Mouse (Mus musculus): ENCODE results near the gene Selenos. TPM values are rescaled to one million over a fixed set of nuclear protein-coding genes. Genes with fewer than 3 reads are reported as not detected.

Gene Selenos
- polyA plus RNA-seq, 1 experiment from 2014 or later: 107 TPM

DNA sequence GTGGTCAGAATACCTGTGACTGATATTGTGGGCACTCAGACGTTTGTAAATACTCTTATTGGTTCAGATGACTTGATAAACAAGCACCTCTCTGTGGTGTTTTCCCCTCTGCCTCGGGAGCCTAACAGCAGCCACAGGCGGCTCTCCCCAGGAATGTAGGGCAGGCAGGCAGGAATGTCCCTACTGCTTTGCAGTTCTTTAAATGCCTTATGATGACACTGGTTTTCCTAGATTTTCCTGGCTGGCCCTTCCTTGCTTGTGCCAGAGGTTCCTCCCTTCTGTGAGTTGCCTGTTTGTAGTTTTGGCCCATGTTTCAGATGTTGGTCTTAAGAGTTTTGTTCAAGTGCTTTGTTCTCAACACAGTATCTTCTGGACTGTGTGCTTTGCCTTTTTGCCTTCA, 49.4 kb downstream of the Selenos start:
- WGBS: 56% methylated on average over 3 of the region's 3 CpGs
- Histone ChIP-seq H3K4me1 (peaks cover 11% of the 10 kb centered on the region), H3K9me3 (replicated peaks) (no peaks in the 10 kb centered on the region), H3K4me2 (no peak overlapping the region), H3K36me3 (peaks cover 53% of the 10 kb centered on the region), H3K9ac (no peak overlapping the region), H3K27ac (no peak overlapping the region), H3K4me3 (replicated peaks) (no peak overlapping the region), H3K27me3 (no peaks in the 10 kb centered on the region)
- no peak for ATAC-seq (replicated peaks; ENCODE audit: low FRiP score)

DNA sequence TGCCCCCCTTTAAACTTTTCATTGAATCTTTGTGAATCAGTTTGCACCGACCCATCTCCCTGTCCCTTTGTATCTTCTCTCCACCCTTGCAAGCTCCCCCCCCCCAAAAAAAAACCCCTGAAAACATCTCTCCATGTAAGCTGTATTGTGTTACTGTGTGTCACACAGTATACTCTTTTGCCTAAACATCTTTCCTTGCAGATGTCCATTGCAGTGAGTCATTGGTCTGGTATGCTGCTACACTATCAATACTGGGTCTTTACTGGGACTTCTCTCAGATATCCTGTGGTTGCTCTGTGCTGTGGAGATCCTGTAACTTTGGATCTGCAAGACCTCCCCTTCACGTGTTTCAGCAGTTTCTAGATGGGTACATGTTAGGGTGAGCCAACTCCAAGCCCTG, 50.8 kb downstream of the Selenos start:
- WGBS: 92% methylated on average over 2 of the region's 2 CpGs

DNA sequence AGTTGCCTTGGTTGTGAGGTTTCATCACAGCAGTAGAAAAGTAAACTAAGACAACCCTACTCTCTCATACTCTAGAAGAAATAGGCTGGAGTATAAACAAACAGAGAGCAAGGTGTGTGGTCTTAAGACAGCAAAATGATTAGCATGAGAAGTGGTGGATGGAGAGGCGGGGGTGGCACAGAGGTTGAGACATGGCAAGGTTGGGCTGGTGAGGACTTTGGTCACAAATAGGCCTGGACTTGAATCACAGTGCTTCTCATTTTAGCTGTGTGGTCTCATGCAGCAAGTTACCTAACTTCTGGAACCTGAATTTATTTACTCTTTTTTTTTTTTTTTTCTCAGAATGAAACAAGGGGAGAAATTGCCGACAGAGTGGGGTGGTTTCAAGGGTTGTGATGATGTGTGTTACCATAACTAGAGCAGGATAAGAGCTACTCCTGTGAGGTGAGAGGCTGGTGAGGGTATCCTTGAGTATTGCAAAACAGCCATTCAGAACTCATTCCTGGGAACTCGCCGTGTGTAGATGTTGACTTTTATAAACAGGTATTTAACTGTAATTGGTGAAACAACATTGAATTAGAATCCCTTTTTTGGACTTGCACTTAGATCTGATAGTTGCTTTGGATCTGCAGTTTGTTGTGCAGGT, 52.5 kb downstream of the Selenos start:
- ATAC-seq (replicated peaks; ENCODE audit: low FRiP score): no peak
- Histone ChIP-seq H3K4me1 (peaks cover 11% of the 10 kb centered on the region; the same call in 1 of the 2 replicates), H3K27ac (no peak overlapping the region), H3K4me2 (no peak overlapping the region), H3K36me3 (peaks cover 33% of the 10 kb centered on the region), H3K27me3 (no peaks in the 10 kb centered on the region), H3K4me3 (replicated peaks) (no peak overlapping the region), H3K9ac (no peak overlapping the region), H3K9me3 (replicated peaks) (no peaks in the 10 kb centered on the region)
- 97% methylated on average over 4 of the region's 4 CpGs for WGBS

More for the DNA sequence above, 50.8 kb downstream of the Selenos start:
- no peaks in the 10 kb centered on the region for H3K9me3 ChIP-seq (replicated peaks)
- no peak for ATAC-seq (replicated peaks; ENCODE audit: low FRiP score)
- no peak overlapping the region for H3K27ac ChIP-seq
- 0 out of 2 replicates have a peak, but pooled peaks cover 7% of the 10 kb centered on the region for H3K4me1 ChIP-seq
- no peak overlapping the region for H3K4me2 ChIP-seq
- H3K4me3 ChIP-seq (replicated peaks): no peak overlapping the region
- H3K36me3 ChIP-seq: peaks cover 49% of the 10 kb centered on the region
- H3K9ac ChIP-seq: no peak overlapping the region
- no peaks in the 10 kb centered on the region for H3K27me3 ChIP-seq

DNA sequence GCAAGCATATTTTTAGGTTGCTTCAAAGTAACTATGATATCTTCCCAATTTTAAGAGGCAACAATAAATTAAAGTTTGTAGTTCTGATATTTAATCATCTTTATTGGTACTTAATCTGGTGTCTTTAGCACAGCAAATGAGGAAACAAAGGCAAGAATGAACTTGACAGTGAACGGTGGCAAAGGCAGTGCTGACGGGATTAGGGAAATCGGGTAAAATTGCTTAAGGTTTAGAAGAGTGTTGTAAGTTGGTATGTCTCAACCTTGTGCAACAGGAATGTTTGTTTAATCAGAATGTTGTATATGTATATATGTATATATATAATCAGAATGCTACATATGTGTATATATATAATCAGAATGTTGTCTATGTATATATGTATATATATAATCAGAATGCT, 54.7 kb downstream of the Selenos start:
- Histone ChIP-seq H3K36me3 (peaks cover 19% of the 10 kb centered on the region), H3K9me3 (replicated peaks) (no peaks in the 10 kb centered on the region), H3K4me3 (replicated peaks) (no peak overlapping the region), H3K27ac (no peak overlapping the region), H3K4me1 (peaks cover 5% of the 10 kb centered on the region; the same call in 1 of the 2 replicates), H3K4me2 (no peak overlapping the region), H3K27me3 (no peaks in the 10 kb centered on the region), H3K9ac (no peak overlapping the region)
- ATAC-seq (replicated peaks; ENCODE audit: low FRiP score): no peak
- WGBS: 93% methylated on average over 3 of the region's 3 CpGs

DNA sequence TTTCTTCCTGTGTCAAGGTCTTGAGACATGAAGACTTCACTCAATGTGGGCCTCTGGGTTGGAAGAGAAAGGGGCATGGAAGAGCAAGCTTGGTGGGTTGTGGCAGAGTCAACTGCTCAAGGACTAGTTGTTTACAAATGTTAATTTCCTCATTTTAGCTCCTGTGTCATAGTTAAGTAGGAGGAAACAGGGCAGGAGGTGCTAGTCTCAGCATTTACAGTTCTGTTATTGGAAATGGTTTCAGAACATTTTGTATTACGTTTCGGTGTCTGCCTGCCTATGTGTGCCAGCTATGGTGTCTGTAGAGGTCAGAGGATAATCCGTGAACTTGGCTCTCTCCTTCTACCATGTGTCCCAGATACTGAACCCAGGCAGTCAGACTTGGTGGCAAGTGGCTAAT, 56.2 kb downstream of the Selenos start:
- peaks cover 11% of the 10 kb centered on the region; the same call in 1 of the 2 replicates for H3K4me1 ChIP-seq

DNA sequence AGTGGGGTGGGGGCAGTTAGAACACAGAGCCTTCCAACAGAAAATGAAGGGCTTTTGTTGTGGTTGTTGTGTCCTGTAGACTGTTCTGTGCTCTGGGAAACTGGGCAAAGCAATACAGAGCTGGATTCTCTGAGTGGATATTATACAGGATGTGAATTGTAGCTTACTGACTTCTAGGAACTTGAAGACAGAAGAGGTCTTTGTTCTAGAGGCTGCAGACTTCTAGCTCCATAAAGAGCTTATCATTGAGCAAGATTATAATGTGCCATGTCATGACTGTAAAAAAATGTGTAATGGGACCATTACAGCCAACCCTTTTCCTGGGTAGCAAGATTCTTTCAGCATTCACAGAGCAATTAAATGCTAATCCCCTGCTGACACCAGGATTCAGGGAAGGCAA, 56.7 kb downstream of the Selenos start:
- no peak for ATAC-seq (replicated peaks; ENCODE audit: low FRiP score)
- no peak overlapping the region for H3K9ac ChIP-seq
- H3K4me1 ChIP-seq: peaks cover 11% of the 10 kb centered on the region; the same call in 1 of the 2 replicates
- H3K27me3 ChIP-seq: no peaks in the 10 kb centered on the region
- no peak overlapping the region for H3K4me2 ChIP-seq
- no peak overlapping the region for H3K4me3 ChIP-seq (replicated peaks)
- no peak overlapping the region for H3K27ac ChIP-seq
- H3K9me3 ChIP-seq (replicated peaks): no peaks in the 10 kb centered on the region
- H3K36me3 ChIP-seq: peaks cover 17% of the 10 kb centered on the region

More for the DNA sequence above, 56.2 kb downstream of the Selenos start:
- H3K27me3 ChIP-seq: no peaks in the 10 kb centered on the region
- H3K36me3 ChIP-seq: peaks cover 21% of the 10 kb centered on the region
- no peak overlapping the region for H3K4me2 ChIP-seq
- no peak overlapping the region for H3K27ac ChIP-seq
- H3K9ac ChIP-seq: no peak overlapping the region
- H3K4me3 ChIP-seq (replicated peaks): no peak overlapping the region
- ATAC-seq (replicated peaks; ENCODE audit: low FRiP score): no peak
- WGBS: 86% methylated on average over 3 of the region's 3 CpGs
- no peaks in the 10 kb centered on the region for H3K9me3 ChIP-seq (replicated peaks)

DNA sequence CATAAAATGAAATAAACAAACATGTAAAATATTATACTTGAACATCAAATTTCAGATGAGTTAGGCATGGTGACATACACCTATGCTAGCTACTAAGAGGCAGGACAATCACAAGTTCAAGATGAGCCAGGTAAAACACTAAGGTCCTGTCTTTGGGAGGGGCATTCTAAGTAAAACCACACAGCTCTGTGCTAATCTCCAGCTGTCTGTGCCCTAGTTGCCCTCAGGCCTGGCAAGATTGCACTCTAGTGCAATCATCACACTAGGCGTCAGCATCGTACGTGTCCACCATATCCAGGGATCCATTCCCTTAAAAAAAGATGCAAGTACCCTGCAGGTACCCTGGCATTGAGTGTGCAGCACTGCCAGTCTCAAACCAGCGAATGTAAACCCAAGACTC, 57.9 kb downstream of the Selenos start:
- Histone ChIP-seq H3K9me3 (replicated peaks) (no peaks in the 10 kb centered on the region), H3K27ac (no peak overlapping the region), H3K9ac (no peak overlapping the region), H3K4me2 (no peak overlapping the region), H3K4me1 (peaks cover 11% of the 10 kb centered on the region; the same call in 1 of the 2 replicates), H3K4me3 (replicated peaks) (no peak overlapping the region), H3K27me3 (no peaks in the 10 kb centered on the region), H3K36me3 (peaks cover 9% of the 10 kb centered on the region)
- WGBS: 93% methylated on average over 4 of the region's 4 CpGs
- ATAC-seq (replicated peaks; ENCODE audit: low FRiP score): no peak

DNA sequence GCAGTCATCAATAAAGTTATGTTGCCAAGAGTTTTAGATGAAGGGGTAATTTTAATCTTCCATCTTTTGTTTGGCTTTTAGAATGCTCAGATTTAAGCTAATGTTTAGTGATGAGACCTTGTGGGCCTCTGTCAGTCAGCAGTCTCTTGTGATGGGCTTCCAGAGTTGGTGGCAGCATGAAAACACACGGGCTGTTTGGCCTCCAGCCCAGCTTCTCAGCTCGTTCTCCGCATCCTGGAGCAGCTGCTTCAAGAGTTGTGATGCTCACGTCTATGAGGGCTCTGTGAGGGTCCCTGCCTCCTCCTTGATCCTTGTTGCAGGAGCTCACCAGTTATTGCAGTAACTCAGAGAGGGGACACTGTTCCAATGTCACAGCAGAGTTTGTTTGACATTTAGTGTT, 58.9 kb downstream of the Selenos start:
- H3K4me1 ChIP-seq: peaks cover 11% of the 10 kb centered on the region; the same call in 1 of the 2 replicates
- 41% methylated on average over 4 of the region's 4 CpGs for WGBS
- no peaks in the 10 kb centered on the region for H3K27me3 ChIP-seq
- ATAC-seq (replicated peaks; ENCODE audit: low FRiP score): no peak
- H3K36me3 ChIP-seq: peaks cover 14% of the 10 kb centered on the region
- no peak overlapping the region for H3K27ac ChIP-seq
- H3K9me3 ChIP-seq (replicated peaks): no peaks in the 10 kb centered on the region
- no peak overlapping the region for H3K4me3 ChIP-seq (replicated peaks)
- H3K4me2 ChIP-seq: no peak overlapping the region
- no peak overlapping the region for H3K9ac ChIP-seq

DNA sequence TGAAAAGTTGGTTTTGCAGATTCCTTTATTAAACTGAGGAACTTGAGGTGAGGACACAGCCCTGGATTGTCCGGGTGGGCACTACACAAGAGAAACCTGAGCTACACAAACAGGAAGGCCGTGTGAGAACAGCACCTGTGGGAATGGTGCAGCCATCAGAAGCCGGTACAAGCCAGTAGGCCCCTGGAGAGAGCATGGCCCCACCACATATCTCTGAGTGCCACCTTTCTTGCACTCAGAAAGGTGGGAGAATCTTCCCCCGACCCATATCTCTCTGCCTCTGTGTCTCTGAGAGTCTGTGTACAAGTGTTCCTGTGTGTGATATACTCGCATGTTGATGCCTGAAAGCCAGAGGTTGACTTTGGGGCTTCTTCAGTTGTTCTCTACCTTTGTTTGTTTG, 59.4 kb downstream of the Selenos start:
- 73% methylated on average over 5 of the region's 5 CpGs for WGBS
- no peak for ATAC-seq (replicated peaks; ENCODE audit: low FRiP score)
- H3K9ac ChIP-seq: no peak overlapping the region
- no peaks in the 10 kb centered on the region for H3K9me3 ChIP-seq (replicated peaks)
- H3K4me2 ChIP-seq: no peak overlapping the region
- H3K27ac ChIP-seq: no peak overlapping the region
- H3K36me3 ChIP-seq: peaks cover 14% of the 10 kb centered on the region
- H3K27me3 ChIP-seq: no peaks in the 10 kb centered on the region
- H3K4me1 ChIP-seq: peaks cover 11% of the 10 kb centered on the region; the same call in 1 of the 2 replicates
- no peak overlapping the region for H3K4me3 ChIP-seq (replicated peaks)

Other genes starting within 250 kb of the Selenos start
- 2.7 and 2.9 TPM in 2 replicates for gene Pcsk6, start 217.9 kb upstream of the Selenos start, polyA plus RNA-seq (2015; fragmentation: Nextera tagmentation; extraction: Ambion mirVana)
- gene Gm45213, start 36.0 kb upstream of the Selenos start, polyA plus RNA-seq (2015; fragmentation: Nextera tagmentation; extraction: Ambion mirVana): not detected in 2 replicates
- gene Snrpa1, start 20.6 kb upstream of the Selenos start, polyA plus RNA-seq (2015; fragmentation: Nextera tagmentation; extraction: Ambion mirVana): 184 and 190 TPM in 2 replicates
- gene Chsy1, start 29.9 kb downstream of the Selenos start, polyA plus RNA-seq (2015; fragmentation: Nextera tagmentation; extraction: Ambion mirVana): 15.8 and 16.1 TPM in 2 replicates